Mouse (Mus musculus) embryonic facial prominence, embryonic 14.5 days (tissue): ENCODE results near the gene Otc. TPM values are rescaled to one million over a fixed set of nuclear protein-coding genes. Genes with fewer than 3 reads are reported as not detected.

ENCODE experiments used
- ATAC-seq: fragments of 200-750 bp; cut with Nextera tagmentation; 2 replicates; pipeline ENCODE4 v1.8.0; 2017; ENCODE audit warnings: low read depth, moderate number of reproducible peaks, moderate TSS enrichment
- DNase-seq: peaks from one replicate; pipeline ENCODE4 v3.0.0-alpha.2; 2015; ENCODE audit warnings: low spot score
- H3K27ac ChIP-seq: fragments of 300-500 bp; sonication (generic); replicated peaks from 2 replicates; pipeline ENCODE4 v1.5.1; 2014; ENCODE audit warnings: low read depth, mild to moderate bottlenecking, low read length, moderate library complexity
- H3K27me3 ChIP-seq: fragments of 300-500 bp; sonication (generic); replicated peaks from 2 replicates; pipeline ENCODE4 v1.6.1; 2014; ENCODE audit warnings: low read length; ENCODE audit not compliant: control insufficient read depth, insufficient read depth
- H3K36me3 ChIP-seq: fragments of 300-500 bp; sonication (generic); 2 replicates; pipeline ENCODE4 v1.6.1; 2014; ENCODE audit warnings: low read length, mixed read lengths; ENCODE audit not compliant: control insufficient read depth, insufficient read depth
- H3K4me1 ChIP-seq: fragments of 300-500 bp; sonication (generic); 2 replicates; pipeline ENCODE4 v1.6.1; 2014; ENCODE audit warnings: antibody characterized with exemption, low read length; ENCODE audit not compliant: control insufficient read depth, insufficient read depth
- H3K4me2 ChIP-seq: fragments of 300-500 bp; sonication (generic); 2 replicates; pipeline ENCODE4 v1.6.1; 2014; ENCODE audit warnings: low read depth, mild to moderate bottlenecking, low read length, moderate library complexity, mixed read lengths
- H3K4me3 ChIP-seq: fragments of 300-500 bp; sonication (generic); 2 replicates; pipeline ENCODE4 v1.5.1; 2014; ENCODE audit warnings: low read depth, mild to moderate bottlenecking, low read length
- H3K9ac ChIP-seq: fragments of 300-500 bp; sonication (generic); 2 replicates; pipeline ENCODE4 v1.6.1; 2014; ENCODE audit warnings: low read depth, mild to moderate bottlenecking, low read length, moderate library complexity, mixed read lengths
- H3K9me3 ChIP-seq: fragments of 300-500 bp; sonication (generic); 2 replicates; pipeline ENCODE4 v1.6.1; 2016; ENCODE audit warnings: low read length; ENCODE audit not compliant: control insufficient read depth
- WGBS: fragments of 180-500 bp; shearing (Covaris S2); extraction: QIAGEN DNeasy Blood & Tissue Kit; methylation state at CpG from one replicate; pipeline ENCODE4 v1.1.7; 2014; 5-methylcytosine and 5-hydroxymethylcytosine counted together
- polyA plus RNA-seq: library from polyadenylated mRNA; unstranded; fragments of >200 nt; fragmentation: Nextera tagmentation; extraction: Ambion mirVana; gene quantifications from 2 replicates; pipeline ENCODE4 v1.2.1, GENCODE M21; 2014

Gene Otc
- polyA plus RNA-seq, 1 experiment from 2014 or later, result not detected

DNA sequence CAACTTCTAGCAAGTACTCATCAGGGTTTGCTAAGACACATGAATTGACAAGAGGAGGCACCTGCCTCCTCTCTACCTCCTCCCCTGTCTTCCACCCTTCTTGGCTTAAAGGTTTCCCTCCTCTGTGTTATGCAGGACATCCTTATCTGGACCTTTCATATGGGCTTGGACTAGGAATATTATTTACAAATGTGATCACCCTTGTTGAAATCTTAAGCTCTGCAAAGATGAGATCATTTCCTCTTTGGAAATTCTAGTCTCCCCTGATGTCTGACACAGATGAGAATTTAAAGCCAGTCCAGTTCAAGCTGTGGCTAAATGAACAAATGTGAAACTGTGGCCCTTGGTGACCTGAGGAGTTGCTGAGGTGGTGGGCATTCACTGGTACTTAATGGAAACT, 748 bp upstream of the Otc start:
- no peak overlapping the region for H3K27ac ChIP-seq
- no peak overlapping the region for H3K4me3 ChIP-seq
- no peak for ATAC-seq
- no peaks in the 10 kb centered on the region for H3K36me3 ChIP-seq
- no peak for DNase-seq
- no peak overlapping the region for H3K4me2 ChIP-seq
- no peaks in the 10 kb centered on the region for H3K9me3 ChIP-seq
- H3K4me1 ChIP-seq, result no peaks in the 10 kb centered on the region
- H3K27me3 ChIP-seq, result no peaks in the 10 kb centered on the region
- no peak overlapping the region for H3K9ac ChIP-seq

DNA sequence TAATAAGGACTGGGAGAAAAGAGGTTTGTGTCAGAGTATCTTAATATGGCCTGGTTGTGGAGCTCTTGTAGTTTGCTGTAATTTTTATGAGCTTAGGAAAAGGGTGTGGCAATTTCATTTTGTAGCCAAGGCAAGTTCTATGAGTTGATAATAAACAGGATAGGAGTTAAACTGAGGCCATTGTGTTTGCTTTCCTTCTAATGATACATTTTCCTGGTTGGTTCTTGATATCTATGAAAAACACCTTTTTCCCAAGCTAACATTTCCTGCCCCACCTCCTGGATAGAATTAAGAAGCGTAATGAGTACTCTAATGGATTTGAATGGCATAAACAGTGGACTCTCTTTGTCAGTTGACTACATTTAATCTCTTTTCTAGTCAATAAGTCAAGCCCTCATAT, 5.7 kb downstream of the Otc start:
- no peaks in the 10 kb centered on the region for H3K4me1 ChIP-seq
- no peak overlapping the region for H3K9ac ChIP-seq
- no peaks in the 10 kb centered on the region for H3K36me3 ChIP-seq
- no peak overlapping the region for H3K4me2 ChIP-seq
- no peaks in the 10 kb centered on the region for H3K9me3 ChIP-seq
- DNase-seq (no peak), ATAC-seq (no peak)
- H3K27me3 ChIP-seq, result no peaks in the 10 kb centered on the region
- 59% methylated on average over 1 of the region's 1 CpGs for WGBS
- no peak overlapping the region for H3K27ac ChIP-seq
- no peak overlapping the region for H3K4me3 ChIP-seq

DNA sequence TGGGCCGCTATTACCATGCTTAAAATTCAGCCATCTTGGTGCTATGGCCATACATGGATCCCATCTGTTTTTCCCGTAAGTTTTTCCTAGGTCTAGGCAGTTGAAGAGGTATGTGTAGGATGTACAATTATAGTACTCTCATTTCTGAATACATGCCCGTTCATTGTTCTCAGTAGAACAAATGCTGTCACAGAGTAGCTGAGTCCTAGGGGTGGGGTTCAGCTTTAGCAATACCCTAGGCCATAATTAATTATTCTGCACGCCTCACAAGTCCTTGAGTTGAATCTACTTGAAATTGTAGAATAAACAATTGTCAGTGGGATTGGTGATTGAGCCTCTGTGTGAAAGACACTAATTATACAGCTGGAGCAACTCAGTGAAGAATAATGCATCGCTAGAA, 6.2 kb downstream of the Otc start:
- 74% methylated on average over 5 of the region's 5 CpGs for WGBS
- no peaks in the 10 kb centered on the region for H3K9me3 ChIP-seq
- no peak overlapping the region for H3K4me2 ChIP-seq
- DNase-seq (no peak), ATAC-seq (no peak)
- H3K27me3 ChIP-seq, result no peaks in the 10 kb centered on the region
- no peak overlapping the region for H3K4me3 ChIP-seq
- H3K4me1 ChIP-seq, result no peaks in the 10 kb centered on the region
- no peaks in the 10 kb centered on the region for H3K36me3 ChIP-seq
- no peak overlapping the region for H3K27ac ChIP-seq
- no peak overlapping the region for H3K9ac ChIP-seq

DNA sequence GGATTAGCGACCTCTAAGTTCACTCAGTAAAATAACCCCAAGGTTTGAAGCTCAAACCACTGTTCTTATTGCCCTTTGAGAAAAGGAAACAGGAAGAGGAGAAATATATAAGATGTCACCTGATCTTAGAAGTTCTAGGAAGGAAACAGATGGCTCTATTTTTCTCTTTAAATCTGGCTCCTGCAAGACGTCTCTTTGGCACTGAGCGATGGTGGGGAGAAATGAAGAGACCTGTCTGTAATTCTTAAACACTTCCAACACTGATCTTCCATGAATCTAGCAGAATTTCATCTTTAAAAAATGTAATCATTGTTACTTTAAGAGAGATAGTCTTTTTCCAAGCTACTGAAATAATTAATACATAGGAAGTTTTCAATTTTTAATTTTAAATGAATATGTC, 16.2 kb downstream of the Otc start:
- Histone ChIP-seq H3K4me1 (no peaks in the 10 kb centered on the region), H3K36me3 (no peaks in the 10 kb centered on the region), H3K27ac (no peak overlapping the region), H3K27me3 (no peaks in the 10 kb centered on the region), H3K9me3 (no peaks in the 10 kb centered on the region), H3K4me2 (no peak overlapping the region), H3K9ac (no peak overlapping the region), H3K4me3 (no peak overlapping the region)
- DNase-seq (no peak), ATAC-seq (no peak)
- WGBS, result 55% methylated on average over 3 of the region's 3 CpGs

DNA sequence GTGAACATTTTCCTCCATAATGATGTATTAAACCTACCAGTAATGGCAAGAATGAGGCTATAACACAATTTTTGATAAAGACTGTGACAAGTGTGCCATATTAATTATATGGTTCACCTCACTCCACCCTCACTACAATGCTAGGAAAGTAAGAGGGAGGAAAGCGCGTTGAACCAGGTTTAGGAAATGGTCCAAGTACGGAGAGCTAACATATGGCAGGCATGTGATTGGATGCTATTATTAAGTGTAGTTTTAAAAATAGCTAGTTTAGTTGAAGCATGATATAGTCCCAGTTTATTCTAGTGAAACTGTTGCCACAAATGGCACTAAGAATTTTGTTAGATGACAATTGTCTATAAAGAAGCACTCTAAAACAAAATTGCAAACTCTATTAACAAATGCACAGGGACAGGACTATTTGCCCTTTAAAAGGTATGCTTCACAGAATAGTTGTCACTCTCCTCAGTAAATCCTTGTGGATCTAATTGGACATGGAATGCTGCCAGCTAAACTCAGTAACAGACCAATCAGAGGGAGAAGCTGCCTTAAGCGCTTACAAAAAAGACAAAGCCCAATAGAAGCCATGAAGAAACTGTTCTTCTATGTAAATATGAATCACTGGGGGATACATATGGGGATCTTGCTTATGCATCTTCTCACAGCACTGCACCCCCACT, 16.8 kb downstream of the Otc start:
- Histone ChIP-seq H3K27me3 (no peaks in the 10 kb centered on the region), H3K4me2 (no peak overlapping the region), H3K36me3 (no peaks in the 10 kb centered on the region), H3K27ac (no peak overlapping the region), H3K9ac (no peak overlapping the region), H3K4me3 (no peak overlapping the region), H3K4me1 (no peaks in the 10 kb centered on the region), H3K9me3 (no peaks in the 10 kb centered on the region)
- WGBS, result 77% methylated on average over 4 of the region's 4 CpGs
- DNase-seq, result peak; percentile 7
- no peak for ATAC-seq

DNA sequence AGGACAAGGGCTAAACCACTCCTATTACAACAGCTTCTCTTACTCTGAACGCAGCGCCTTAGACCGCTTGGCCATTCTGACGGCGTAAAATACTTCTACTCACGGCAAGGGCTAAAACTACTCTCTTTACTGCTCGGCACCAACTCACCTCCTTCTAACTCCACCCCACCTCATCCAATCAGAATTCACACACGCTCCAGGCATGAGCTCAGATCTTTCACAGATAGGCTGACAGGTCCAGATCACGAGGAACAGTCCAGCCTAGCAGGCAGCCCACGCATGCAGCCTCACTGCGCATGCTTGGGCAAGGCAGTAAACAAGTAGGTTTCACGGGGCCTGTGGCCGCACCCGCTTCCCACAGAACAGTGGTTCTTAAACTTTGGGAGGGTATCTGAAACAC, 45.2 kb downstream of the Otc start:
- no peak overlapping the region for H3K9ac ChIP-seq
- H3K4me2 ChIP-seq, result no peak overlapping the region
- no peak for DNase-seq
- no peak overlapping the region for H3K4me3 ChIP-seq
- H3K9me3 ChIP-seq, result no peaks in the 10 kb centered on the region
- no peaks in the 10 kb centered on the region for H3K36me3 ChIP-seq
- 89% methylated on average over 14 of the region's 14 CpGs for WGBS
- no peak overlapping the region for H3K27ac ChIP-seq
- no peaks in the 10 kb centered on the region for H3K27me3 ChIP-seq
- no peak for ATAC-seq
- no peaks in the 10 kb centered on the region for H3K4me1 ChIP-seq

DNA sequence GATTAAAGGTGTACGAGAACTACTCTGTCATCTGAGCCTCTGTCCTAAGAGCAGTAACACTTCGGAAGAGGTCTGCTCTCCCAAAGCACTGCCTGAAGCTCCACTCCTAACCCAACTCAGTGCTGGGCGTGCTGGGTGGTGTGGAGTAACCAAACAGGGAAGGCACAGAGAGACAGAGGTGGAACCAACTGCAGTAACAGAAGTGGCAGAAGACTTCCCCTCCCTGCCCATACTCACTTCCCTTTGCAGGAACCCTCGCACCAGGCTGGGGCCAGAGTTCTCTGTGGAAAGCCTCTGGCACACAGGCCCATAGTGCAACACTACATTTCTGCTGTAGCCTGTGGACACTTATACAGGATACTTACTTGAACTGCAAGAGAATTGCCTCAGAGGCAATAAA, 66.1 kb downstream of the Otc start:
- H3K4me2 ChIP-seq, result no peak overlapping the region
- no peaks in the 10 kb centered on the region for H3K27me3 ChIP-seq
- no peak overlapping the region for H3K27ac ChIP-seq
- H3K4me1 ChIP-seq, result no peaks in the 10 kb centered on the region
- no peak for DNase-seq
- H3K9ac ChIP-seq, result no peak overlapping the region
- H3K9me3 ChIP-seq, result no peaks in the 10 kb centered on the region
- 82% methylated on average over 4 of the region's 4 CpGs for WGBS
- ATAC-seq, result no peak
- no peaks in the 10 kb centered on the region for H3K36me3 ChIP-seq
- H3K4me3 ChIP-seq, result no peak overlapping the region

DNA sequence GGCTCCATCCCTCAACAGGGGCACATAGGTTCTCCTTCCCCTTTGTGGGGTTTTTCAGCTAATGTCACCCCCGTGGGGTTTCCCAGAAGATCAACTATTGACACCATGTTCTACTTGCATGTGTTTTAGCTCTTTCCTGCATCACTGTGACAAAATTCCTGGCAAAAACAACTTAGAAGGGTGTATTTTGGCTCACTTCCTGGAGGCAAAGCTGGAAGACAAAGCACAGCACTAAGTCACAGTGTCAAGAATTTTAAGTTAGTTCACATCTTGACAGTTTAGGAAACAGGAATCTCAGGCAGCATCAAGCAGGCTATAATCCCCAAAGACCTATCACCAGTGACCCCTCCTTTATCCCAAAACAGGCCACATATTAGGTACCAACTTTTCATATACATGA, 78.1 kb downstream of the Otc start:
- DNase-seq, result no peak

DNA sequence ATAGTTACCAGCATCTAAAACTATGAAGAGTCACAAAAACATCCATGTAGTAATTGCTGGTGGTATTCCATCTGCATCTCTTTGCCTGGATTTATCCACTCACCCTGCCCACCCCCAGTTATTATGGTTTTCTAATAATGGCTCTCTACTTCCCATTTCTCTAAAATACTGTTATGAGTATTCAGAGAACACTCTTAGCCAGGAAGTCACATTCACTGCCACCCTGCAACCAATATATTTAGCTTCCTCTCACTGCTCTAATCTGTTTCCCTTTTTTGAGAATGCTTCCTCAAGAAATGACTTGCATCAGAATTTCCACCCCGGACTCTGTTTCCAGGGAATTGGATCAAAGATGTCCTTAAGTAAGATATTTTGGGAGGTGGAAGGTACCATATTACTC, 79.6 kb downstream of the Otc start:
- Histone ChIP-seq H3K4me2 (no peak overlapping the region), H3K4me1 (no peaks in the 10 kb centered on the region), H3K9me3 (no peaks in the 10 kb centered on the region), H3K4me3 (no peak overlapping the region), H3K9ac (no peak overlapping the region), H3K27me3 (no peaks in the 10 kb centered on the region), H3K27ac (no peak overlapping the region), H3K36me3 (no peaks in the 10 kb centered on the region)
- ATAC-seq (no peak), DNase-seq (no peak)
- WGBS, result 94% methylated on average over 1 of the region's 1 CpGs

More for the DNA sequence above, 78.1 kb downstream of the Otc start:
- H3K36me3 ChIP-seq, result no peaks in the 10 kb centered on the region
- no peak for ATAC-seq
- WGBS, result 65% methylated on average over 1 of the region's 1 CpGs
- H3K4me3 ChIP-seq, result no peak overlapping the region
- no peak overlapping the region for H3K4me2 ChIP-seq
- H3K9me3 ChIP-seq, result no peaks in the 10 kb centered on the region
- H3K4me1 ChIP-seq, result no peaks in the 10 kb centered on the region
- H3K27ac ChIP-seq, result no peak overlapping the region
- H3K9ac ChIP-seq, result no peak overlapping the region
- H3K27me3 ChIP-seq, result no peaks in the 10 kb centered on the region
